Mouse (Mus musculus): ENCODE results near the gene Tex21.
A peak's percentile ranks its signal among the peaks of the same experiment; 100 is the strongest.

Gene Tex21

DNA sequence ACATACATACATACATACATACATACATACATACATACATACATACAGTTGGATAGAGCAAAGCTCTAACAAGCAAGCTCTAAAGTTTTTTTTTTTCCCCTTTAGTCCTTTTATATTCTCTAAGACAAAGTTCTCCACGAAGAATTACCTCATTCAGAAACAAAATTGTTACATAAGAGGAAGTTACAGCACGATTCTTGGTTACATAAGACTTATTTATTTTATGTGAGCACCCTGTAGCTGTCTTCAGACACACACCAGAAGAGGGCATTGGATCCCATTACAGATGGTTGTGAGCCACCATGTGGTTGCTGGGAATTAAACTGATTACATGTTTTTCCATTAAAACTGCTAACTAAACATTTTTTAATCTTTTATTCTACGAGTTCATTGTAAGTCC, 52.0 kb downstream of the Tex21 start:
- DNase-seq, result no peak

DNA sequence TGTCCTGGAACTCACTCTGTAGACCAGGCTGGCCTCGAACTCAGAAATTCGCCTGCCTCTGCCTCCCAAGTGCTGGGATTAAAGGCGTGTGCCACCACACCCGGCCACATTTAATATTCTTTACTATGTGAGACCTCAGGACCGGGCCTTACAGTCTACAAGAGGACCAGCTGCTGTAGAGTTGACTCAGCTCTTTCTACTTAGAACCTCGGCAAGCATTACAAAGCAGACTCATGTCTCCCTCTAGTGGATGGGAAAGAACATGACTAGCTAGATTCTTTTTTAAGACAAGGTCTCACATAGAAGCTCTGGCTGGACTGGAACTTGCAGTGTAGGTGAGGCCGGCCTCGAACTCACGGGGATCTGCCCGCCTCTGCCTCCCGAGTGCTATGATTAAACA, 55.6 kb downstream of the Tex21 start:
- peak; percentile 16 to 29 for DNase-seq

- DNase-seq, result peak; percentile 50 to 56
These were observed 58.7 kb downstream of the Tex21 start for GRCm38 (mm10) chr12:76187849-76188248.

- no peak for DNase-seq
These were observed 60.1 kb downstream of the Tex21 start for GRCm38 (mm10) chr12:76186473-76186872.

GRCm38 (mm10) chr12:76185167-76185816, 61.3 kb downstream of the Tex21 start:
- DNase-seq, result no peak

DNA sequence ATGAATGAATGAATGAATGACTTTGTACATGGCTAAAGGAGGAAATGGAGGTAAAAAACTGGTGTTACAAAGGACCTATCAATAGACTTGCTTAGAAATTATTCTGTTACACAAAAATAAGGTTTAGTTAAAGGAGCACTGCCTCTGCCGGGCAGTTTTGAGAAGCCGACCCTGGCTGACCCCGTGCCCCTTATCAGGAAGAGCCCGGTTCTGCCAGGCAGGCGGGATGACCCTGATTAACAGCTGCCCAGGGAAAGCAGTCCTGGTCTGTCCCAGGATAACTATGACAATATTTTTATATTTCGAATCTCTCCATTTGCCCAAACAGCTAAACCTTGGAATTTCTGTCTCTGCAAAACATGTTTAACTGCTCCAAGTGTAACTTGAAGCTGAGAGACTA, 62.3 kb downstream of the Tex21 start:
- no peak for DNase-seq

GRCm38 (mm10) chr12:76182831-76183230, 63.7 kb downstream of the Tex21 start:
- no peak for DNase-seq

- no peak for DNase-seq
These were observed 65.1 kb downstream of the Tex21 start for GRCm38 (mm10) chr12:76181471-76181870.

DNA sequence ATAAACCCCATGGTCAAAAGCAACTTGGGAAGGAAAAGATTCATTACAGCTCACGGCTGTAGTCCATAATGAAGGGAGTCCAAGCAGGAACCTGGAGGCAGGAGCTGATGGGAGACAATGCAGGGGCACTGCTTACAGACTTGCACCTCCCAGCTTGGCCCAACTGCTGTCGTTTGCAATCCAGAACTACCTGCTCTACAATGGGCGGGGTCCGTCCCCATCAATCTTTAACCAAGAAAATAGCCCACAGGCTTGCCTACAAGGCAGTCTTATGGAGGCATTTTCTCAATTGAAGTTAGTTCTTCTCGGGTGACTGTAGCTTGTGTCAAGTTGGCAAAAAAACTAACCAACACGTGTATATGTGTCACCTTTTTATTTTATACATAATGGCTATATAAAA, 66.1 kb downstream of the Tex21 start:
- no peak for DNase-seq

DNA sequence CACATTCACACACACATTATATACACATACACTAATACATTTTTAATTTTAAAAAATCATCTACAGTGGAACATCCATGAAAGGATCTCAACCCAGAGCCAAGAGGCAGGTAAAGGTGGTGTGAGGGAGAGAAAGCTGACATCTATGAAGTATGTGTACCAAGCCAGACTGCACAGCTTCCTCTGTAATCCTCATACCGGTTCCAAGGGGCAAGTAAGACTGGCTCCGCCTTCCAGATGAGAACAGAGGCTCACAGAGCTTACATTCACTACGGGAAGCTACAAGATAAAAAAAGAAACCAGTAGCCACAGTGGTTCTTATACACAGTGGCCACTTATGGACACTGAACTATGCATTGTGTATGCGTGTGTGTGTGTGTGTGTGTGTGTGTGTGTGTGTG, 67.0 kb downstream of the Tex21 start:
- DNase-seq, result no peak

GRCm38 (mm10) chr12:76179051-76179450, 67.5 kb downstream of the Tex21 start:
- no peak for DNase-seq

DNA sequence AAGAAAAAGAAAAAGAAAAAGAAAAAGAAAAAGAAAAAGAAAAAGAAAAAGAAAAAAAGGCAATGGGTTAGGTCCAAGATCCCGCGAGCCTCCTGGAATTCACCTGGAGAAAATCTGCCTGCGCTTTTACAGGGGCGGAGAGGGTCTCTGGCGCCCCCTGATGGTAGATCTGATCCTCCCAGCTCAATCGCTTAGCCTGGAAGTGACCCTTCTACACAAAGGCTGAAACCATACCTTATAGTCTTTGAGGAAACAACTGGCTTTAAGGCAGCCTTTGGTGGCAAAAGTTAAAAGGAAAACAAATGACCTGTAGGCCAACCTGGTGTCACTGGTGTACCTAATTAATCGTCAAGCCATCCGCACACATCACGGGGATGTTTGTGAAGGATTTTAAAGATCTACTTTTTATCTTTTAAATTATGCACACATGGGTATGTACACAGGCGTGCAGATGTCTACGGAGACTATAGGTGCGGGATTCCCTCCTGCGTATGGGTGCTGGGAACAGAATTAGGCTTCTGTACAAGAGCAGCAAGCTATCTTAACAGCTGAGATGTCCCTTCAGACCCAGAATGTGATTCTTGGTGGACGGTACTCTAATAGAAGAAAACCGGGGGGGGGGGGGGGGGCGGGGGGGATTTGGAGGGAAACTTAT, 68.6 kb downstream of the Tex21 start:
- DNase-seq, result peak; percentile 80 to 87

GRCm38 (mm10) chr12:76177000-76177863, 69.3 kb downstream of the Tex21 start, which contains the start of gene Esr2:
Gene Esr2, minus strand, starts transcription at chr12:76177259.
- DNase-seq, result peak in 1 of 2 experiments; percentile 39

DNA sequence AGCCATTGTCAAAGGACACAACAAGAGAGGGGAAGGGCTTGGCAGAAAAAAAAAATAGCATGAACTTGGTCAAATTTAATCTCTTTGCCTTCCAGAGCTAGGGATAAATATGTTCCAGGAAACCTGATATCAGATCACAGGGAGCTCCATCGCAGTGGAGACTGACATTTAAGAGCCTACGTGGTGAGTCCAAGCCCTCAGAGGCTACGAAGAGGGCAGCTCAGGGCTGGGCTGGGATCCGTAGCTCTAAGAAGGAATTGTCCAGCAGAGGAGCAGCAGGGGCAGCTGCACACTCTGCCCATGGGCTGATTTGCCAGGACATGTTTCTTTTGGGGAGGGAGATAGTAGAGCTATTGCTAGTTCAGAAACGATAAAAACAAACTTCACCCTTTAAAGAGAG, 80.9 kb downstream of the Tex21 start:
- DNase-seq, result no peak

GRCm38 (mm10) chr12:76152389-76152788, 94.2 kb downstream of the Tex21 start:
- DNase-seq, result peak; percentile 24 to 34
